Mouse (Mus musculus): ENCODE measurements at regions not wholly inside any gene's neighbourhood (a gene's known extent, or its start where the extent isn't known, plus 50 kb on each side); places are given as distances from the start of the nearest gene placed in this dataset.
"Not testable (repeated sequence)": the region's sequence is repeated elsewhere in the genome, so short reads cannot be mapped to it uniquely, and the experiment has no call there.

DNA sequence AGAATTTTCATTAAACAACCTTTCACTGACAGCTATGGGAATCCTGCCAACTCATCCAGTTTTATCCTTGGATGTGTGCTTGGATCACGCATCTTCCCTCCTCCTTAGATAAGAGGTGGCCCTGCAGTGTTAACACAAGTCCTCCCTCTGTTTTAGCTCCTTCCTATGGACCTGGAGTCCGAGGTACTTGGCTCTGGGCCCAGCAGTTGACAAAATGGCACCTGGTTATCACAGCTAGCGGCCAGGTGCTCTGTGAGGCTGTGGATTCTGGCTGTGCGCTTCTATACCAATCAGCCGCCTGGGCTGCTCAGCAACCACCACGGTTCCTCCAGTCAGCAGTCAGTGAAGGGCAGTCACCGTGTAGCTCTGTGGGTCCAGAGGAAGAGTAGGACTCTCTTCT lies 157.4 kb downstream of the Prdm2 start:
- peak; percentile 36 to 50 for DNase-seq

DNA sequence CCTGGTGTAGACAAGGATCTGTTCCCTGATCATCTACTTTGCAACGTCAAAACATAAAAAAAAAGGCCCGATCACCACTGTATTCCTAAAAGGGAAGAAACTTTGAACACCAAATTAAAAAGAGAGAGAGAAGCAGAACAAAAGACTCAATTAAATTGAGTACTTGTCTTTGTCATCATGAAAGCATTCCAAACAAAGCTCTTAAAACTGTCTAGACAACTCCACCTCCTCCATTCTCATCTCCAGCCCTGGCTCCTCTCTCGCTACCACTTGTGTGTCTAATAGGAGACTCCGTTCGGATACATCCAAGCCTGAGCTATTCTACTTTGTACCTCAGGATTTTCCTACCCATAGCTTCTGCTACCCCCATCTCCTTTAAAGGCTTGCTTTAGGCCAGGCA lies 159.8 kb downstream of the Prdm2 start:
- DNase-seq: no peak

DNA sequence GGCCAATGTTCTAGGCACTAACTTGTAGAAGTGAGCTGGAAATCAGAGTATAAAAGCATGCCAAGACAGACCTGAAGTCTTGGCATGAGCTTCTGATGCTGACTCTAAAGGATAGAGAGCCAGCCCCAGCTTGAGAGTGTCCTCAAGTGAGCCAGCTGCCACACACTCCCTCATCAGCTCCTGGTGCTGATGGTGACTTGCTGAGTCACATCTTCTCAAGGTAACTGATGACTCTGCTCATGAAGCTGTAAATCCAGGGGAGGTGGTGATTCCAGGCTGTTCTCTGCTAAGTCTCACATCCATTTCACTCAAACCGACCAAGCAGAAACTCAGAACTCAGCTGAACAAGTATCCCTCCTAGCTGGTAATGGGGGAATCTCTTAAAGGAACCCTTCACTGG lies 161.6 kb downstream of the Prdm2 start:
- DNase-seq: no peak

DNA sequence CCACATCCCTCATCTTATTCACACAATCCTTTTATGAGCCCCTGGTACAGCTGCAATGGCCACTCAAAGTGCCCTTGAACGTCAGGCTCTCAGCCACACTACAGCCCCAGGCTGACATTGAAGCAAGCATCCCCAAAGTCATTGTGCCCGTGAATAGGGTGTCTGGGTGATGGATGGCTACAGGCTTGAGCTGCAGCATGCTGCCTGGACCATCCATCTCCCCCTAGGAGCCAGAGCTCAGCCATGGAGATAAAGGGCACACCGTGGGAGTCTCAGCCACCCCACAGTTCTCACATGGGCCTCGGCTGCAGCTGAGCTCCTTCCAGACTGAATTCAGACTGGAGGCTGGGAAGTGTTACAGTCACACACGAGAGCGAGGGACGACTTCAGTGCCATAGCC lies 167.6 kb downstream of the Prdm2 start:
- DNase-seq: no peak

DNA sequence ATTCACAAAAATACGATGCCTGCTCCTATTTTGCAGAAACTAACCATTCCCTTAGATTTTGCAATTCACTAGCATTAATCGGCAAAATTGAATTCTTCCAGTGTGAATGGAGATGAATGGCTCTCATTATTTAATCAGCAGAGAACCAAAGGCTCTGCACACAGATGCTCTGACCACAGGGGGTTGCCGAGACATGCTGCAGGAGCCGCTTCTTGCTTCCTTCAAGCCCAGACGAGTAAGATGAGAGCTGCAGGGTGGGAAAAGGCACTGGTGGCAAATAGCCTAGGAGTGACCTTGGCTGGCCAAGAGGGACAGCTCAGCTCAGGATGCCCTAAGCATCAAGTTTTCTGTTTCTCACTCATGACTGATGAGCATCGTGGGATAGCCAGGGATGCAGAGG lies 170.0 kb downstream of the Prdm2 start:
- DNase-seq: peak; percentile 66 to 77

DNA sequence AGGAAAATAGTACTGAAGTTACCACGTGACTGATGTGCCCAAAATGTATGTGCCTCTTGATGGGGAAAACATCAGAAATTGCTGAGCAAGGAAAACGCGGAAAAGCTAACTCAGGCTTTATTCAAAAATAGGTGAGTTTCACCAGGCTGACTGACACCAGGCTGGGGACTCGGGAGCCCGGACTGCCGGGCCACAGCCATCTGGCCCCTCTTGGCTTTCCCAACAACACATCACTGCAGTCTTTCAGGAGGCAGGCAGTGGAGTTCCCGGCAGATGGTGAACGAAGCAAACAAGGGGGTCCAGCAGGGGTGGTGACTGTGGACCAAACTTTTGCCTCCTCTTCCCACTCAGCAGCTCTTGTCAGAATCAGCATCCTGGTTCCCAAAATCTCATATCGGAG lies 174.2 kb downstream of the Prdm2 start:
- no peak for DNase-seq

DNA sequence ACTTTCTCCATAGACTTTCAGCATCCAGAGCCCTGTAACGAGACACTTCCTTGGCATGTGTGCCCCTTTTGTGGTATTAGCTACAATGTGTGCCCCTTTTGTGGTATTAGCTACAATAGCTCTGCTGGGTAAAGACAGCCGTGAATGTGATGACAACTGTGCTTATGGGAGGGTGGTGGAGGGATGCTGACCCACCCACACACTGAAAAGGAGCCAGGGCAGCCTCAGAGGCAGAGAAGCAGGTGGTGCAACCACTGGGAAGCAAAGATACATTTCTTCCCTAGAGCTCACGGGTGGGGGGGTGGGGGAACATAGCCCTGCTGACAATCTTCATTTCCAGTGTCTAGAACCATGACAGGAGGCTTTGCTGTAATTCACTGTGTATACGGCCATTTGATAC lies 176.1 kb downstream of the Prdm2 start:
- DNase-seq: no peak

DNA sequence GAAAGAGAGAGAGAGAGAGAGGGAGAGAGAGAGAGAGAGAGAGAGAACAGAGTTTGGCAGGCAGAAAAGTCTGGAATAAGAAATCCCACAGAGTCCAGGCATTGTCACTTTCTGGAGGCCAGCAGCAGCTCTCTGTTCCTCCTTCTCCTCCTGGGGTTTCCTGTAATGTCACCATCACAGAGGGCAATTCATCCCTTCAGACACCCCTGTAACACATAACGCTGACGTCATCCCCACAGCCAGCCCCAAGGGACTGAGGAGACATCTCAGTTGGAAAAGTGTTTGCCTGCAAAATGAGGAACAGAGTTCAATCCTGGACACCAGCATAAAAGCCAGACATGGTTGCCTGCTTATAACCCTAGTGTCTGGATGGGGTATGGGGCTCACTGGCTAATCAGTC lies 177.7 kb downstream of the Prdm2 start:
- DNase-seq: not testable (repeated sequence)

DNA sequence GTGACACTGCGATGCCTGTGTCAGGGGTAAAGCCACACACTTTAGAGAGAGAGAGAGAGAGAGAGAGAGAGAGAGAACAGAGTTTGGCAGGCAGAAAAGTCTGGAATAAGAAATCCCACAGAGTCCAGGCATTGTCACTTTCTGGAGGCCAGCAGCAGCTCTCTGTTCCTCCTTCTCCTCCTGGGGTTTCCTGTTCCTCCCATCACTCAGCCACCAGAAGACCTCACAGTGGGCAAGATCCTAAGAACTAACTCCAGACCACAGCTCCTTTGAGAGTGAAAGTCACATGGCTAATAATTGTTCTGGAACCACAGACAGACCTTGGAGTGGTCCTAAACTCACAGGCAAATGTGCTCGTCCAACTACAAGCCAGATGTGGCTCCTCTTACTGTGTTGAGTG lies 178.5 kb downstream of the Prdm2 start:
- DNase-seq: not testable (repeated sequence)

DNA sequence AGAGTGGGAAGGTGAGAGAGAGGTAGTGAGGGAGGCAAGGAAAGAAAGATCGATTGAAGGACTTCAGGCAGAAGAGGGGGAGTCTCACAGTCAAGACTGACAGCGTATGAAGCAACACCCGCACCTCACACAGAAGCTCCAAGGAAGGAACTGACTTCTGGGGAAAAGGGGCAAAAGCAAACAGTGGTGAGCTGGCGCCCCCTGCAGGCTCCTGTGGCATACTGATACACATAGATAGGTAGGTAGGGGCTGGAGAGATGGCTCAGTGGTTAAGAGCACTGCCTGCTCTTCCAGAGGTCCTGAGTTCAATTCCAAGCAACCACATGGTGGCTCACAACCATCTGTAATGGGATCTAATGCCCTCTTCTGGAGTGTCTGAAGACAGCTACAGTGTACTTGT lies 183.0 kb downstream of the Prdm2 start:
- DNase-seq: not testable (repeated sequence)

DNA sequence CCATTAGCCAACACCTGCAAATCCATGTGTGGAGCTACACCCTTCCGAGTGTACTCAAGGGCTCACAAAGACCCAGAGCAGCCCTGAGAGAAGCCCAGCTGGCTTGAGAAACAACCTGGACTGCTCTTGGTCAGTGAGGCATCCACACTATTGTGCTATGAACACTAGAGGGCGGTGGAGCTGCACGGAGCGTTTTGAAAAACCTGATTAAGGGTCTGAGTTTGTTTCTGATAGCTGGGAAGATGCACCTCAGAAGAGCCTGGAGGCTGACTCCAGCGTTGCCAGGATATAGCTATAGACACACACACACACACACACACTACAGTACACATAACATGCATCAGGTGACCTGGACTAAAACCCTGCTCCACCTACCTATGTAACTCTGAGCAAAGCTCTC lies 185.5 kb downstream of the Prdm2 start:
- peak; percentile 52 to 60 for DNase-seq

DNA sequence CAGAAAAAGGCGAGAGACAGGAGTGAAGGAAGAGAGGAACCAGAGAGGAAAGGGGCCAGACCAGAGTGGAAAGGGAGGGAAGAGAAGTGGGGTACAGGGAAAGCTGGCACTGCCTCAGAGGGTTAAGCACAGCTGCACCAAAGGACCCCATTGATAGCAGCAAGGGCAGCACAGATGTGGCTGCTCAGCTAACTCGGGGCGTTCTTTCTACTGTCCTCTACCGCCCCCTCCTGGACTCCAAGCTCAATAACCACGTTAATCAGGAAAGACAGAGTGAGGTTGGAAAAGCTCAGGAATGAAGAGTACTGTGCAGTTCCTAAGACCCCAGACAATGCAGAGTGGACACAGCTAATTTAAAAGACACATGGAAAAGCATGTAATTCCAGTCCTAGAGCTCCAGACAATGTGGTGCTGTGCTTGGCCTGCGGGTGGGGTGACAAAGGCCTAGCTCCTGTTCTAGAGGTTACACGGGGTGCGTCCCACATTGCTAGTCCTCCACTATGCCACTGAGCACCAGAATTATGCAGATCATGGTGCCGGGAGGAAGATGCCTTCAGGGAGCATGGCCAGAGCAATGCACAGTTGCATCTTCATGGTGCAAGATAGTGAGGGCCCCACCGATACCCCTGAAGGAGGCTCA lies 191.4 kb downstream of the Prdm2 start:
- peak; percentile 59 to 75 for DNase-seq

DNA sequence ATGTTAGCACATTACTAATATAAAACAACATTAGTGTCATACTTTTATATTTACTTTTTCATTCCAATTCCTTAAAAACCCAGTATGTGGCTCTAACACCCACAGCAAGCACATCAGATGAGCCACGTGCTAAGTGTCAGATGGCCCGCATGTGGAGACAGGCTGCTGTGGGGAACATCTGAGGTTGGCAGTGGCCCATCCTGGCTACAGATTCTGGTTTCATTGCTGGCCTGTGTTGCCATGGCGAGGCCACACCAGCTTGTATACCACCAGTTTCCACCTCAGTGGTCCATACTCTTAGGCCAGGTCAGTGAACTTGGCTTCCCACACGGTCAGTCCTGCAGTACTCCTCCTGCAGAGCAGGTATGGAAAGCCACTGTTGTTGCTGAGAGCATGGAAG lies 192.1 kb downstream of the Prdm2 start:
- DNase-seq: no peak

DNA sequence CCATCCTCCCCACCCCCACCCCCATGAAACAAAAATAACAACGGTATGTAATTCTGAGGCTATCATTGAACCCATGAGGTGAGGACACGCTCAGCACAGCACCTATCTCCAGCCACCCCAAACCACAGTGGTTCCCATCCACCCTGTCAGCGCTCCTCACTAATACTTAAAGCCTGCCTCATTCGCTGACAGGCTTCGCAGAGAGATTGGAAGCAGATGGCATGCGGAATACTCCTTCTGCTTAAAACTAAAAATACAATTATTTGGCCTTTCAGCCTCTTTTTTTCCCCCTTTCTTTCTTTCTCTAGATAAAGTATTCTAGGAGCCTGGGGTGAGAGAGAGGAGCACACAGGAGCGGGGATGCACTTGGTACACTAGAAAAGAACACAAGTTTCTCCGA lies 199.9 kb downstream of the Prdm2 start:
- DNase-seq: no peak

DNA sequence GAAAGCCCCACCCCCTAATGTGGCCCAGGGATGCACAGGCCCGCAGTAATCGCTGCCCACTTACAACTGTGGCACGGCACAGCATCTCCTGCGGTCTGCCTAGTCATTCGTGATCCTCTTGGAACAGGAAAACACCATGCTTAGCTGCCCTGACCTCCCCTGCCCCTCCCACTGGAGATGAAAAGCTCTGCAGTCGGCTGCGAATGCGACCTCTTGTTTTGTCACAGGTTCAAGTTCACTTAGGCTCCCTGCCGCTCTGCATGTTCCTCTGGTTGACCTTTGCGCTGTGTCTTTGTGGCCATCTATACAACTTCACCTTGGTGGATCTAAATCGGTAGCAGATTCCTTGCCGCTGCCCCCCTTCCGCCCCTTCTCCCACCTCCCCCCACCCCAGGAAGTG lies 210.8 kb downstream of the Prdm2 start:
- no peak for DNase-seq

DNA sequence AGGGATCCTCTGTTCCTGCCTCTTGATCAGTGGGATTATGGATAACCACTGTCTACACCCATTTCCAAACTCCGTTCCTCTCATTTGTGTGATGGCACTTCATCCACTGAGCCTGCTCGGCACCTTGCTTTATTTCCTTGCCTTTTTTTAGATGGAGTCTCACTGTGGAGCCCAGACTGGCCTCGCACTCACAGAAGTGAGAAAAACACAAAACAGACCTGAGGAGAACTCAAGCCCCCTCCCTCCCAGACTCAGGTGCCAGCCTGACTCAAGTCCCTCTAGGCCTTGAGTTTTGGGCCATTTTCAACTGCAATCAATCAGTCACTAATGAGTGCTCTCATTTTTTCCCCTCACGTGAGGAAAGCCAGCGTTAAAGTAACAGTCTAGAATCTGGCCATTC lies 211.3 kb downstream of the Prdm2 start:
- DNase-seq: no peak

DNA sequence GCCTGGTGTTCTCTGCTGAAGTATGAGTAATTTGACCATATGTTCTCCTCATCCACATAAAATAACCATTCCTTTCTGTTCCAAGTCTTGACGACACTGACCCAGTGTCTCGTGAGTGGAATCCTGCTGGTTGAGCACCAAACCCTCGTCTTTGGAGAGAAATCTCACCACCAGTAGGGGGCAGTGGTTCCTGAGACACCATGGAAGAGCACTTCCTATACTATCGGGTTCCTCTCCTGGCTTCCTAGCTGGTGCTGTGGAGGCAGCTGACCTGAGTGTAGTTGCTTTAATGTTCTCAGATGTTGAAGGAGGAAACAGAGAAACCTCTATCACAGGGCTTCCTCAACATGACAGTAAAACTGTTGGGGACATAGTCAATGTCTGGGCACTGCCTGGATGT lies 216.4 kb downstream of the Prdm2 start:
- peak in 1 of 2 experiments; percentile 8 for DNase-seq

DNA sequence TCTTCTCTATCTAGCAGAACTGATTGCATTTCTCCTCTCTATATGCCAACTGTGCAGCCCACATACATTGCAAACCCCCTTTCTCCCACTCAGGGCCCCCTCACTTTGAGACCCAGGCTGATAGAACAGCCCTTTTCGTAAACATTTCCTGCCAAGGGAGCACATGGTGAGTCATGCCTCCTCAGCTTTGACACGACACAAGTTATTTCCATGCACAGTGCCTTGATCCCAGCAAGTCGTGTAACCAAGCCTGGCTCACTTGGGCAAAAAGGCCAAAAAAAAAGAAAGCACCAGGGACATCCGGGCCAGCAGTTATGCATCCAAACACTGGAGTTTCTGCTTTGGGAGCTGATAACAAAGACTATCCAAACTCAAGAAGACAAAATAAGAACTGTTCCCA lies 221.4 kb downstream of the Prdm2 start:
- no peak for DNase-seq

DNA sequence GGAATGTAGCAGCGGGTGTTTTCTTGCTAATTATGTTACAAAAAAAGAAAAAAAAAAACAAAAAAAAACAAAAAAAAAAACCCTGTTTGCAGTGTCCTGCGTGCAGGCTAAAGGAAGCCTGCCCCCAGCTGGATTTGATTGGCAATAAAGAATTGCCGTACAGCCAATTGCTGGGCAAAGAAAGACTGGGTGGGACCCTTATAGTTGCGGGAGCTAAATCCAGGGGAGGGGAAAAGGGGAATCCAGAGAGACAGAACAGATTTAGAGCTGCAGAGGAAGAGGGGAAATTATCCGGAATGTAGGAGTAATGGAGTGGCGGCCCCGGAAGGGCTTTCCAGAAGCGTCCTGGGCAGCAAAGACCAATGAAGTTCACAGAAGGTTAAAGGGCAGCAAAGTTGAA lies 223.6 kb downstream of the Prdm2 start:
- no peak for DNase-seq

DNA sequence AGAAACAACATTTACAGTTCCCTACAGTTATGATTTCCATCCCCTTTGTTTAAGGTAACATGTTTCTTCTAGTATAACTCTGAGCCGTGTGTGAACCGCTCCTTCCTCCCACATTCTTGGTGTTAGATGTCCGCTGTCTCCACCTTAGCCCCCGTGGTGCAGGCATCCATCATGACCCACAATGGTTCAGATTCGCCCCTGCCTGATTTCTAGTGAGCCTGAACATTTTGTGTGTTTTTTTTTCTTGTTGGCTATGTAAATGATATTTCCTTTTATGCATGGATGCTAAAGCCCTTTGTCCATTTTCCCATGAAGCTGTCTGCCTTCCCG lies 229.5 kb downstream of the Prdm2 start:
- no peak for DNase-seq

DNA sequence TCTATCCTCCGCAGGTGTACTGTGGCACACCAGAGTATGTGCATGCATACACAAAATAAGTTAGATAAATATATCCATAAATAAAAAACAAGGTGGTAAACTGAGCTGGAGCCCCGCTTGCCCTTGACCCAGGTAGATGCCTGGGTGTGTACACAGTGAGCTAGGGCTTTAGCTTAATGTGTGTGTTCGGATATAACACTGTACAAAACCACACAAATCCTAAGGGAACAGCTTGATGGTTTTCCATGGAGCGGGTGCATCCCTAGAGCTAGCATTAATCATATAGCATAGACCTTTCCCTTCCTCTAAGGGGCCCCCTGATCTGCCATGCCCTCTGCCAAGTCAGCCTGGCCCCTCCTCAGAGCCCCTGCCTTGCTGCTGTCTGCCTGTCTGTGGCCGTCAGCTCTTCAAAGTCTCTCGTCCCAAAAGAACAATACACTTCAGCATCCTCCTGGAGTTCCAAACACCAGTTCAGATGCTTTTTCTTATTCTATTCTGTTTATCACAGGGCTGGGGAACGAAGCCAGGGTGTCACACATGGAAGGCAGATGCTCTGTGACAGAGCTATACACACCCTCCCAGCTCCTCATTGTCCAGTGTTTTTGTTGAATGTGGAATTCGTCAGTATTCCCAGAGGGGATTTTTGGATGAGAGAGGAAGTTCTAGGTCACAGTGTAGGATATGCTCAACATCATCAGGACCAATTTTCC lies 230.1 kb downstream of the Prdm2 start:
- DNase-seq: no peak

DNA sequence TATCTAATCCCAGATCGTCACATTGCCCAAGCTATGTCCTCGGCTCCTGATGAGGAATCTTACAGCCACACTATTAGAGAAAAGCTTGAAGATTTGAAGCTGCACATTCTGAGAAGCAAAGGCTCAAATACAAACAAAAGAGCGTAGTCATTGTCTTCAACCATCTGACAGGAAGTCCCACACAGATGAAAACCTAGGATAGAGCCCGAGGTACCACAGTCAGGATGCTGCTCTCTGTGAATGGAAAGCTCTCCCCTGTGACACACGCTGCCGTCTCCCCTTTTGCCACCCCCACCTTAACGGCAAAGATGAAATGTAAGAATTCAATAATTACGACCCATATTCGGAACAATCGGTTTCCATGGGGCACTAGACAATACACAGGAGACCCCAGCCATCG lies 237.2 kb downstream of the Prdm2 start:
- DNase-seq: no peak

DNA sequence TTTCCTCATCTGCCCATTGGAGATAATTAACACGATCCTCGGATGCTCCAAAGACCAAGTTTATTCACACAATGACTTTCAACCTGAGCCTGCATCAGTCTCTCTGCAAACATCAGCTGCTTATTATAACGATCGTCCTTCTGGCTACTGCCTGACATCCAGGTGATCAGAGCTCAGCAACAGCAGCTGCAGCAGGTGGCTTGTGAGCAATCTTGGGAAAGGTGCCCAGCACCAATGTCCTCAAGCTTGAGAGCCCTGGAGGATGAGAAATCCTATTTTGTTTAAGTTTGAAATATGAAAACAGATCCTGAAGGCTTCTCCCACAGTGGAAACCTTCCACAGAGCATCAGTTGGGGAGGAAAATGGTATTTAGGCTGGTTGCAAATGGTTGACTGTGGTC lies 242.8 kb downstream of the Prdm2 start:
- peak; percentile 6 to 24 for DNase-seq

DNA sequence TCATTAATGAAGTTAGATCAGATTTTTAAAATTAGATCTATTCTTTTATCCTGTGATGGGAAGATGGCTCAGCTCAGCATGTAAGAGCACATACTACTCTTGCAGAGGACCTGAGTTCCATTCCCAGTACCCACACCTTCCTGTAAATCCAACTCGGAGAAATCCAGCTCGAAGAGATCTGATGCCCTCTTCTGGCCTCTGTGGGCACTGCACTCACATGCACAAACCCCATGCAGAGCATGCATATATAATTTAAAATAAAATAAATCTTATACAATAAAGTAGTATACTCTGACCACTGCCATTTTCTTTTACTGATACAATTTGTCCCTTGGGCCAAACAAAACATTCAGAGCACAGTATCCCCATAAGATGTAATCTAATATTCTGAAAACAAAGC lies 245.2 kb downstream of the Prdm2 start:
- DNase-seq: no peak

DNA sequence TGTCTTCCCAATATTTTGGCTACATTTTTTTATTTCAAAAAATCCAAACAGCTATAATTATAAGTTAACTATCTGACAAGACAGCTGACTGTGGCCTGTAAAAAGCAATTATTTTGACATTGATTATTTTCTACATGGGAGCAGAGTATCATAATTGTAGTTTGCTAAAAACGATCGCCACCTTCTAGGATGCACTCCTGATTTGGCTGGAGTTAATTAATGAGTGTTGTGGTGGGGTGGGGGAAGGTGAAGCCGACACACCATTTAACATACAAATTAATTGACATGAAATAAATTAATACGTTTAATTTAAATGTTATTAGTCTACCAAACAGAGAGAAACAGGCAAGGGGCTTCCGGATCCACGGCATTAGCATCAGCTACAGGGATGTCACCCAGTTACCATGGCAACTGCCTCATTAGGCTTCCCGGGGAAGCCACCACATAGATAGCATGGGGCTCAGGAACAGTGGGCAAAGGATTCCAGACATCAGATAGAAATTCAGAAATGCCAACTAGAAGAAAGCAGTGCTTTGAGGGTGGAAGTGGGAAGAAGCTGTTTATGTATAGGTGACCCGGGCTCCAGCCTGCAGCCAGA lies 255.9 kb downstream of the Prdm2 start:
- no peak for DNase-seq

All from cerebellum, adult 18-20 months (tissue).